Mouse (Mus musculus): ENCODE data around the gene Wdr78.

- TF ChIP-seq CTCF (IDR thresholded peaks at IDR 0.05; ENCODE audit: borderline replicate concordance, extremely low read depth, insufficient read depth, insufficient read length) (no peak), POLR2A (IDR thresholded peaks at IDR 0.05; ENCODE audit: borderline replicate concordance, extremely low read depth, insufficient read depth, insufficient read length, poor library complexity, severe bottlenecking) (no peak)
These were observed 37.6 kb upstream of the Wdr78 start for GRCm38 (mm10) chr4:103151946-103152345.

Data from brain, embryonic 14.5 days (tissue).